Mouse (Mus musculus) induced T-regulatory cell, adult 2 months (primary cell): ENCODE results near the gene Csdc2.
A peak's percentile ranks its signal among the peaks of the same experiment; 100 is the strongest.

Source experiments
- DNase-seq: peaks from one replicate; pipeline ENCODE4 v3.0.0-alpha.2; 2012; ENCODE audit warnings: low read depth

The Csdc2 gene

DNA sequence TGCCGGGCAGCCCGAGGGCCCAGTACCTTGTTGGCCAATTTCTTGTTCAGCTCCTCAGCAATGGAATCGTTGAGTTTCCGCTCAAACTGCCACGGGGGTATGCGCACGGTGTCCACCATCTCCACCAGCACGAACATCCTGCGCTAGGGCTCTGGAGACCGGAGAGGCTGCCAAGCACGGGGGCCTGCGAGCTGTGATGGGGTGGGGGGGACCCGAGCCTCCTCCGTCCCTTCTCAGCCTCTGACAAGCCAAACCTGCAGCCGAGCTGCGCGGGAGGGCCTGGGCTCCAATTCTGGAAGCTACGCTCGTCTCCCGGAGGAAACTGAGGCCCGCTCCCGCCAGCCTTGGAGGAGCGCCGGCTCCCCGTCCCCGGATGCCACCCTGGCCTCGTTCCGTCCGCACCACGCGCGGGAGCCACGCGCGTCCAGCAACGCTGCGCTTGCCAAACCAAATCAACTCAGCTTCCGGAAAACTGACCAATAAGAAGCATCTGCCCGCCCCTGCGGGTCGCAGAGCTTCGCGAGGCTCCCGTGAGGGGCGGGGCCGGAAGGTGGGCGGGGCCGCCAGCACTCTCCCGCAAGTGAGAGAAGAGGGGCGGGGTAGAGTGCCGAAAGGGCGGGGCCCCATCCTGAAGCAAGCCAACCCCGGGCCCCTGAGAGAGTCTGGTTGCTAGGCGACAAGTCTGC lies 10.7 kb upstream of the Csdc2 start, which contains the start of gene Polr3h:
Gene Polr3h, minus strand, starts transcription at position 481 of the 686 bp plus-strand sequence.
- peak; percentile 98 for DNase-seq

DNA sequence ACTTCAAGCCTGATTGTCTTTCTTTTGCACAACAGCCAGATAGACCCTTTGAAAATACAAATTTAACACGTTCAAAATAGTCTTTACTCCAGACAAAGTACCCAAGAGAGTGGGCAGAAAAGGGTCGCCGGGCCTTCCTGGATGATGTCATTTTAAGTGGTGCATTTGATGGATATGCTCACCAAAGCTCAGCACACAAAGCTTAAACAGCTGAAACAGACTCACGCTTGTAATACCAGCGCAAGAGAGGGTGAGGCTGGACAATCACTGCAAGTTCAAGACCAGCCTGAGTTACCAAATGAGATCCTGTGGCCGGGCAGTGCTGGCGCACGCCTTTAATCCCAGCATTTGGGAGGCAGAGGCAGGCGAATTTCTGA lies 10.1 kb upstream of the Csdc2 start:
- no peak for DNase-seq

DNA sequence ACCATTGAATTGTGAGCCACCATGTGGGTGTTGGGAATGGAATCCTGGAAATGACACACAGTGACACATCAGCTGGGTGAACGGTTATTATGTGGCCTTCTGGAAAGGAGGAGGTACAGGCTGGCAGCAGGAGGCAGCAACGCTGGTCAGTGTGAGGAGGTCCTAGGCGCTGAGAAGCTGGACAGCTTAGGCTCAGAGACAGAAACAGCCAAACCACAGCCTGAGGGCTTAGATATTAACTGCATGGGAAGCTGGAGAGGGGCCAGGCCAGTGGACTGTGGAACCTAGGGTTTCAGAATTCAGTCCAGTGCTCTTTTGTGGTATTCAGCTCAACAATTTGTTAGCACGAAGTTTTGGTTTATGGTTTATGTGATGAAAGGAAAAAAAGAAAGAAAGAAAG lies 8.8 kb upstream of the Csdc2 start:
- no peak for DNase-seq

DNA sequence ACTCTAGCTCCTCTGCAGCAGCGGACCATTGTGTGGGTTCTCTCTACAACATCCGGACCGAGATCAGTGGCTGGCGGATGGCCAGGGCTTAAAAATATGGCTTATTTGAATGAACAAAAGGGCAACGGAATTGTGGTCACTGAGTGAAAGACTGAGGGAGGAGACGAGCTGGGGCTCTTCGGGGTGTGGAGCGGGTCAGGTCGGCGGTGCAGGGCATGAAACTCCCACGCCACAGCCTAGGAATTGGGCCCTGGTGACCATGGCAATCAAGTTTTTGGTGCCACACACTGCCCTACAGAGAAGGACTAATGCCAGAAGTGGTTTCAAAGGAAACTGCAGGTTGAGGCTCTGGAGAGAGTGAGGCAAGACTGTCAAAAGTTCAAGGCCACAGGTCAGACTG lies 8.3 kb upstream of the Csdc2 start:
- peak; percentile 41 for DNase-seq

DNA sequence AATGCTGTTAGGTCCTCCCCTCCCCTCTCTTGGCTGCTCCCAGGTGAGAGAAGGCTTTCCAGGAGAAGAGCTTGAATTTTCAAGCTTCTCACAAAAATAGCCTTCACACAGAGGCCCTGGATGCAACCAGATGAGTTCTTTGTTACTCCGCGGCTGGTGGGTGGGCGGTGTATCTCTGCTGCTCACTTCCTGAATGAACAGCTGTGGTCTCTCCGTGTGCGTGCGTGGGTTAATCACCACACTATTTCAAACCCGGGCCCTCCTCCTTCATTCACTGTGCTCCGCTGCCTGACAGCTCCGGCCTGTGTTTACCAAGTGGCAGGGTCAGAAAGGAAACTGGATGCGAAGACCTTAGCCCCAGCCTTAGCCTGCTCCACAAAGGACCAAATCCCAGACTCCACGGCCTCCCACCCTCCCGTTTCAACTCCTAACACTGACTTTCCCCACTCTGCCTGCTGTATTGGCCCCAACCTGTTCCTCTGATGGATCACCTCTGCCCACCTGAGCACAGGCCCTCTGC lies 3.5 kb upstream of the Csdc2 start:
- peak; percentile 55 for DNase-seq

DNA sequence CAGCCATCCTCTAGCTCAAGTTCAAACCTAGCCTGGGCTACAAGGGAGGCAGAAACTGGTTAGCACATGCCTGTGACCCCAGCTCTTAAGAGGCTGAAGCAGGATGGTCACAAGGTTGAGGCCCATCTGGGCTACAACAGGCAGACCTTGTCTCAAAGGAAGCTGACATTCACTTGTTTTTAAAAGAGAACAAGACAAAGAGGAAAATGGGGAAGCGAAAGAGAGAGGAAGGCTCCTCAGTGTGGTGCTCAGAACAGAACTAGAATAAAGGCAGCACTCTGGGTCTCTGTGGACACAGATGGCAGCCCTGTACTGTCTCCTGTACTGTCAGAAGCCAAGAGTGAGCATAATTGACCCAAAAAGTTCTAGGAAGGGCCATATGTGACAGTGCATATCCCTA lies 2.6 kb upstream of the Csdc2 start:
- no peak for DNase-seq

DNA sequence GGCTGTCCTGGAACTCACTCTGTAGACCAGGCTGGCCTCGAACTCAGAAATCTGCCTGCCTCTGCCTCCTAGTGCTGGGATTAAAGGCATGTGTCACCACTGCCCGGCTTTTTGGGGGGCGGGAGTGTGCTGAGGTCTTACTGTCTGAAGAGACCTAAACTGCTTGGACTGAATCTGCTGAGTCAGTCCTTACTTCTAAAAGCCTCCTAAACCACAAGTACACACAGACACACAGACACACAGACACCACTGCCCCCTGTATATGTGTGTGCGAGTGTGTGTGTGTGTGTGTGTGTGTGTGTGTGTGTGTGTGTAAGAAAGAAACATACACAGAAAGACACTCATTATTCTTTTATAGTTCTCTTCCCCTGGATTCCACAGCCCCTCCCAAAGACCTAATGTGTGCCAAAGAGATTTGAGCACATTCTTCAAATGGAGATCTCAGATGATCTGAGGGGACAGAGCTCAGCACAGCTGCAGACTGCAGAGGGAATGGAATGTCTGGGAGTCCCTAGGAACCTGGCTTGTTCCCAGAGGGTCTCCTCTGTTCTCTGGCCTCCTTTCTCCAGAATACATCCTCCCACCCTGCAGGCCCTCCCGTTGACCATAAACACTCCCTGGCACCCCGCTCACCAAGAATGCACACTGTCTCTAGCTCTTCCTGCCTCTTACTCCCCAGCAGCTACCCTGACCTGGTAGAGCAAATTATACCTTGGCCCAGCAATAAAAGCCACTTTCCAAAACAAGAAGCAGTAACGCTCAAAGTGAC lies 506 bp upstream of the Csdc2 start:
- no peak for DNase-seq

DNA sequence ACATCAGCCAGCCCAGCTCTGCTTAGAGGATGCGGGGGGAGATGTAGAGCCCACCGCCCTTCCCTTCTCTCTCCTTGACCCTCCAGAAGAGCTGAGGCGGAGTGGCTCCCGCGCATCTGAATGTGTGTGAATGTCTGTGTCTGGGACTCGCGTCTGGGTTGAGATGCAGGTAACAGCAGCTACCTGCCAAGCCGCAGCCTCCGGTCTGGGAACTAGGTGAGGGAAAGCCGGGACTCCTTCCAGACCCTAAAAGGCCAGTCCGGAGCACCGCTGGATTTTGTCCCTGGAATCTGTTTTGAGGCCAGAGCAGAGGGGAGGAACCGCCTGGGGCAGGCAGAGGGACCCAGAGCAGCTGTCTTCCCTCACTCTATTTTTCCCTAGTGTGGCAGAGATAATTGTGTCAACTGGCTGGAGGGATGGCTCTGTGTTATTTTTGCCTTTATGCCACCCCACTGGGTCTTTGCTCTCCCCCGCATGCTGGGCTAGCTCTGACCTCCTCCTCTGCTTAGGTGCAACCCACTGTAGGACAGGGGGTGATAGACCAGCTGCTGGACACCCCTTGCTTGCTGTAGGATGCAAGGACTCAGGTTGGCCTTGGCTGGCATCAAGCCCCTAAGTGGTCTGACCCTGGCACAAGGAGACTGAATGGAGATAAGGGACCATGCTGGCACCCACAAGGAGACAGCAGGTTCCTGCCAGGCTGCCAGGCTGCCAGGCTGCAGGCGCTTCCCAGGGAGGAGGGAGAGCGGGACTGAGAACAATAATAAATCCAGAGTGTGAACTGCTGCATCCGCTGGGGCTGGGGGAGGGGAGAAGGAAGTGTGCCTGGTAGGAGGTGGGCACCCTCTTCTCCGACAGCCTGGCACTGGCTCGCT lies 776 bp downstream of the Csdc2 start:
- no peak for DNase-seq

DNA sequence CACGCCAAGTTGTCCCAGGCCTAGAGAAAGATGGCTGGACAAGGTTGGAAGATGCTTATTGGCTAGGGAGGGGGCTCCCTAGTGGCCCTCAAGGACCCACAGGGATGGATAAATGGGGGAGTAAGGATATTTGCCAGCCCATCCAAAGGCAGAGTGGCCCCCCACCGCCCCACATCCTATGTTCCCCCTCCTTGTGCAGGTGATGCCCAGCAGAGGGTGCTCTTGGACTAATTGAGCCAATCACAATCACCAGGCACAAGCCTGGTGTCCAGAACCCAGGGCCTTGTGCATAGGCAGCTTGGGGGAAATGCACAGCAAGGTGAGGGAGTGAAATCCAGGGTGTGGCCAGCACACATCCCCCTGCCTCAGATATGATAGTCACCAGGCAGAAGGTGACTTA lies 1.7 kb downstream of the Csdc2 start:
- peak; percentile 59 for DNase-seq

DNA sequence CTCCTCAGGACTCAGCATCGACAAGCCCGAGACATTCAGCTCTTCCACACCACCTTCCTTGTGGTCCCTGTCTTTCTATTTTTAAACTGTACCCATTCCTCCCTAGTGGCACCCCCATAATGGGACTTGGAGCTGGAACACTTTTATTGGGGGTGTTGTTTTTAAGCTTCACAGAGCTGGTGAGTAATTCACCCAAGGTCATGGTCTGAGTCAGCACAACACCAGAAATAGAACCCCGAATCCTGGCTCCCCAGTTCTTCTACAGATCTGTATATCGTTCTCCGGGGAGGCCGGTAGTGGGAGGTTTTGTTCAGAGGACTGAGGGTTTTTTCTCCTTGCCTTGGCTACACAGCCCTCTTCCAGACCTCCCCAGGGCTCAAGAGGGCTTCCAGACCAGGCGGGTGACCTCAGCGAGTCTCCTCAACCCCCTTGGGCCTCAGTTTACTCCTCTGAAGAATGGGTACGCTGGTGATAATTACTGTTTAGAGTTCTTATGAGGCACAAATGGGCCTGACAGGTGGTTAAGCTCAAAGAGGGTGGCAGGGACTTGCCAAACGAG lies 2.7 kb downstream of the Csdc2 start:
- no peak for DNase-seq

DNA sequence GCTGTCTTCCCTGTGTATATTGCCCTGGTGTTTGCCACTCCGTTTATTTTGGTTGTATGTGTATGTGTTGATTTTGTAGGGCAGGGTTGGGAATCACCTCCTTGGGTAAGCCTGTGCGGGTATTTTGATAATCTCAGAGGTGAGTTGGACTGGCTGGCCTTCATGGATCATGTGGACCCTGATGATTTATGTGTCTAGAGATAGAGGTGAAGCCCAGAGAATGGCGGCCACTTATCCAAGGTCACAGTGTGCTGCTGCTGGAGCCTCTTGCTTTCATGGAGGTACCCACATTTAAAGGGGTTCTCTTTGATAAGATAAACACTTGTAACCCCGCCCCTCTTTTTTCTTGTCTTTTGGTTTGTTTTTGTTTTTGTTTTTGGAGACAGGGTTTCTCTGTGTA lies 3.2 kb downstream of the Csdc2 start:
- no peak for DNase-seq

DNA sequence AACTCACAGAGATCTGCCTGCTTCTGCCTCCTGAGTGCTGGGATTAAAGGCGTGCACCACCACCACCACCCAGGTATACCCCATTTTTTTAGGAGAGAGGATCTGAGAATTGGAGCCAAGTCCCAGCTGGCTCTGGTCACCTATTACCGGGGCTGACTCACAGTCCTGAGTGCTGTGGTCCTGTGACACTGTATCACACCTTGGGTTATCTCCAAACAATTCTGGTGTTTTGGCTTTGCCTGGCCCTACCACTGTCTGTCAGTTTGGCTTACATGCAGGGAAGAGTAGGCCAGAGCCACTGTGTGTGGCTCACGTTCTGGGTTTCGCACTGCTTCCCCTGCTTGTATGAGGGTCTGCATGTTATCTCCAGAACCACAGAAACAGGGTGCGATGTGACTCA lies 3.7 kb downstream of the Csdc2 start:
- DNase-seq = no peak

DNA sequence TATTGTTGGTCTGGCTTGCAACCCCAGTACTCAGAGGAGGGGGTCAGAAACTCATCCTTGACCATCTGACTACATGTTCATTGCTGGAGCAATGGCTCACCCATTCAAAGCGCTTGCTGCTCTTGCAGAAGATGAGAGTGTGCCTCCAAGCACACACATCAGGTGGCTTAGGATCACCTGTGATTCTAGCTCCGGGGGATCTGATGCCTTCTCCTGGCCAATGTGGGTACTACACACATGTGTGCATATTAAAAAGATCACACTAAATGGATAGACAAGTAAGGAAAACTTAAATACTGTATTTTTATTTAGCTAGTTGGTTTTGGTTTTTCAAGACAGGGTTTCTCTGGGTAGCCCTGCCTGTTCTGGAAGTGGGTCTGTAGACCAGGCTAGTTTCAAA lies 4.5 kb downstream of the Csdc2 start:
- no peak for DNase-seq

DNA sequence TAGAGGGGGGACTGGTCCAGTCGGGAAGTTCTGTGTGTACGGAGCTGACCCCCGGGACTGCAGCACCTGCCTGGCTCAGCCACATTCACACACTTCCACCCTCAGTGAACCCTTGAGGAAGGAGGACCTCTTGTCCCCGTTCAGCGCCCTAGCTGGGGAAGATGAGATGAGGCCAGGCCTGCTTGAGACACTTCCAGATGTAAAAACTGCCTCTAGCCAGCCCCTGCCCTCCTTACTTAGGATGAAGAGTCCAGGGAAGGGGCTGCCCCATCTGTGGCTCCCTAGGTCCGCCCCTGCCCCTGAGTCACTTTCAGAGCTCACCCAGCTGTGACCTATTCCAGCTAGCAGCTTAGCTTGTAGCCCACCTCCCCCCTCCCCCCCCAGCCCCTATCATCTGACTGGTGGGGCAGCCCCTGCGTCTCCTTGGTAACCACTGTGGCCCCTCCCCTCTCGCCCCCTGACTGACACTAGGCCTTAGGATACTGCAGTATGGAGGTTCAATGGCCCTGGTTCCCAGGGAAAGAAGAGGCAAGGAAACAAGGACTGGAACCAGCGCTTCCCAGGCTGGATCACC lies 6.7 kb downstream of the Csdc2 start:
- DNase-seq = no peak

DNA sequence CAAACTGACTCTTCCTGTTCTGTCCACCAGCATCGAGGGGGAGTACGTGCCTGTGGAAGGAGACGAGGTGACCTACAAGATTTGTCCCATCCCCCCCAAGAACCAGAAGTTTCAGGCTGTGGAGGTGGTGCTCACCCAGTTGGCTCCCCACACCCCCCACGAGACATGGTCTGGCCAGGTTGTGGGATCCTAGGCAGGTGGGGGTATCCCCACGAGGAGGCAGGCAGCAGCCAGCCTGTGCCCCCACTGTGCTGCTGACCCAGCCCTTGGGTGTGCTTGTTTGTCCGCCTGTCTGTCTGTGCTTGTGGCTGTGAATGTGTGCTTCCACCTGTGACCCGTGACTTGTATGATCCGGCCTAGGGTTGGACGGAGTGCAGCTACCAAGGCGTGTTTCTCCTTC lies 12.5 kb downstream of the Csdc2 start:
- no peak for DNase-seq

DNA sequence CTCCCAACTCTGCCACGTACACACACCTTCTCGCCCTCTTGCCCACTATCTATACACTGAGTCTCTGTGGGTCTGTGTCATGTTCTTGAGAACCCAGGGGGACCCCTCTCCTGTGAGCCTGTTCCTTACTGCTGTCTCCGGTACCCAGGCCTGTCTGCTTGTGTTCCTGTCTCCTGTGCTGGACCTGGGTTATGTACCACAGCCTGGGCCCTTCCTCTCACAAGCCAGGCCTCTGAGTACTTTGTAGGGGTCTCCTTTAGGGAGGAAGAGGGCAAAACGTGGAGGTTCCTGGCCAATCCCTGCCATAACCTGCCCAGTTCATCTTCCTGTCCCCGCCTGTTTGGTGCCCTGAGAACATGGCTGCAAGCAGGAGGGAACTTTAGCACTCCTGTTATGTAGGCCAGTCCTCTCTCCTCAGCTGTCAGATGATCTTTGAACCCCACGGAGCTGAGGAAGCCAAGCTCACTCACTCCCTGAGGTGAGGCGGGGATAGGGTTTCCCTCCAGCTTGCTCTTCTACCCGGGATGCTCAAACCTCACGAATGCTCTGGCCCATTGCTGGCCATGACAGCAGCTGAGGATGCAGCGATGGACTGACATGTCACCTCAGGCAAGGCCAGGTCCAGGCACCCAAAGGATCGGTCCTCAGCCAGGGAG lies 13.0 kb downstream of the Csdc2 start:
- no peak for DNase-seq

DNA sequence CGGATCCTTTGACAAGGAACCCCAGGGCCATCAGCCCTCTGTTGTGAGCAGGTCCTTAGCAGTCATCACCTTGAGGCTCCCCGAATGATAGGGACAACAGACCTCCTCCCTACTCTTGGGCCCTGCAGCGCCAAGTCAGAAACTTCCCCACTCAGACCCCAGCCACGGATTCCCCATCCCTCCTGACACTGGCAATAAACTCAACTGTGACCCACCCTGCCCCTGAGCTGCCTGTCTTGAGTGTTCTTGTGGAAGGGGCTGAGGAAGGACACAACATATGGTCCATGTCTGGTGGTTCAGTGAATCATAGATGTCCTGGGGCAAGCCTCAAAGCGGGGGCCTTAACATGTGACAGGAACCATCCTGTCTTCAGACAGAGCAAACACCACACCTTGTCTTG lies 14.2 kb downstream of the Csdc2 start:
- DNase-seq = no peak

DNA sequence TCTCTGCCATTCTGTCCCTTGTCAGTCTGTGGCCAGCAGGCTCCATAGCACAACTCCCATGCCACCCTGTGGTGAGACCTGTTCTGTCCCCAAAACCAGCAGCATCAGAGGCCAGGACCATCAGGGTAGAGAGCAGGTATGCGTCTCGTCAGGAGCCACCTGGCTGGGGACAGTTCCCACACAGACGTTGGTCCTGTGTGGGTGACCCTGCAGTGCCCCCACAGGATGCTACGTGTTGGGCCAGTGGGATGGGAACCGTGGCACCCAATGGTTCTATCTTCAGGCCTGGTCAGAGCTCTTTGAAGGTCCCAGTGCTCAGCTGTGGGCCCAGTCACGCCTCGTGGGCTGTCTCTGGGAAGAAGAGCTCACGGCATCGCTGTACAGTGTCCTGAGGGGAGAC lies 14.6 kb downstream of the Csdc2 start:
- DNase-seq = no peak

DNA sequence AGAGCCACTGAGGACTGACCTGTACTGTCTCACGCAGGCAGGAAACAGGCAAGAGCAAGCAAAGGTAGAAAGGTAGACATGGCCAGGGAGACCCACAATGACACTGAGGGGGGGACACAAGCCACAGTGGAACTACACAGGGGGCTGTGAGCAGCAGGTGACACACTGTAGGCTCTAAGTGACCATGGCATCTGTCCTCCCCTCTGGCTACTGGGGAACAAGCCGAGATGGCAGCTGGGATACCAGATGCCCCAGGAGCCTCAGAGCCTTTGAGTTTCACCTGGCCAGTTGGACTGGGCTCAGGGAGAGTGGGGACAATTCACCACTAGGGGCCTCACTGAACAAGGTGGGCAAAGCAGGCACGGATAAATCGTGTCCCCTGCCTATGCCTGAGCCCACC lies 15.8 kb downstream of the Csdc2 start:
- DNase-seq = no peak

DNA sequence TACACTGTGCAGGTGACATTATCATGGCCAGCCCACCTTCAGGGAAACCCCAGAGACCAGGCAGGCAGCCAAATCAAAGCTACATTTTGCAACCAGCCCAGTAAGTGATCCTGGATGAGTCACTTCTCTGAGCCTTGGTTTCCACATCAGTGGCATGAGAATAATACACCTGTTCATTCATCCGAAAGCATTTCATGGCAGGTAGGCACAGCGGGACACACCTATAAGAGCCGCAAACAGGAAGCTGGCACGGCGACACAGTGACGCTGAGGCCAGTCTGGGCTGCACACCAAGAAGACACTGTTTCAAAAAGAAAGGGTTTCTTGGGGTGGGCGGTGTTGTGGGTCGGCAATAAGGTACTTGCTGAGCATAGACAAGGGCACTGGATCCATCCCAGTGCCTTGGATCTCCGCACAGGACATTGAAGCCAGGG lies 17.6 kb downstream of the Csdc2 start:
- no peak for DNase-seq

DNA sequence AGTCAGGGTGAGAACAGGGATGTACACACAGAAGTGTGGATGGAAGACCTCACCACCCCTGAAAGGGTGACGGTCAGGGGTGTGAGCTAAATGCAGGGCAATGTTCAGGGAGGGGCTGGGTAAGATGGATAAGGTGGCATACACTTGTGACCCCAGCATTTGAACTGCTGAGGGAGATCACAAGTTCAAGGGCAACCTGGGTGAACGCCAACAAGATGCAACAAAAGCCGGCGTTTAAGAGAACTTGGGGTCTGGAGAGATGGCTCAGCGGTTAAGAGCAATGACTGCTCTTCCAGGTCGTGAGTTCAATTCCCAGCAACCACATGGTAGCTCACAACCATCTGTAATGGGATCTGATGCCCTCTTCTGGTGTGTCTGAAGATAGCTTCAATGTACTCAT lies 18.2 kb downstream of the Csdc2 start:
- no peak for DNase-seq
